Mouse (Mus musculus) common myeloid progenitor, adult 5-6 weeks (primary cell): ENCODE measurements at regions not wholly inside any gene's neighbourhood (a gene's known extent, or its start where the extent isn't known, plus 50 kb on each side); places are given as distances from the start of the nearest gene placed in this dataset.

ENCODE experiments used
- ATAC-seq: replicated peaks from 2 replicates; pipeline ENCODE4 v1.8.0; 2016; ENCODE audit warnings: low read depth, mild to moderate bottlenecking, moderate TSS enrichment, inconsistent platforms; ENCODE audit not compliant: poor library complexity, severe bottlenecking

- ATAC-seq = no peak
These were observed 171.0 kb upstream of the AI593442 start for GRCm38 (mm10) chr9:52850552-52850951.

DNA sequence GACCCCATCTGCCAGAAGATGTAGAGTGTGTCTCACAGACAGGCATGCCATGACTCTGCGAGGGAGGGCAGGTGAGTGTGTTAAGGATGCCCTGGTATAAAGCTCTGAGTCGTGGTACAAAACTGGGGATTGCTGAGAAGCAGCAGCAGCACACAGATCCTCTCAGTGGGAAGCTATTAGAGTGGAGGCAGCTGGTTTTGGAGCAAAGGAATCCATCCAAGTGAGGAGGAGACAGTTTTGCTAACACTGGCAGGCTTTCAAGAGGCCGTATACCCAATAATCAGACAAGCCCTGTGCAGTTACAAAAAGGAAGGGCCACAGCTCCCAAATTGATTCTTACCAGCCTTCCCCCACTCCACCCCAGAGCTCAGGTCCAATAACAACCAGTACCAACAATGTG lies 170.4 kb upstream of the AI593442 start:
- ATAC-seq = no peak

DNA sequence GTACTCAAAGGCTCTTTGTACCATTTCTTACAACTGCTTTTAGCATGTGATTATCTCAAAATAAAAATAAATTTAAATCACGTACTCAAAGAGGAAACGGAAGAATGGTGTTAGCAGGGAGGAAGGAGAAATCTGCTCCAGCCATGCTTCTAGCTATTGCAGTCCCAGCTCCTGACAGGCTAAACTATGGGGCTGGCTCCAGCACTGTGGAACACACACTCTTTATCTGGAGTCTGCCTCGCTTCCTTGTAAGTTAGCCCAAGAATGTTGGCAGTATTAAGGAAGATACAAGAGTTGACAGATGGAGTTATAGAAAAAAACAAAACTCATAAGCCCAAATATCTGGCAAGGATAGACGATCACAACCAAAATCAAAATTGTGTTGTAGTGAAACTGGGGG lies 161.5 kb upstream of the AI593442 start:
- no peak for ATAC-seq

DNA sequence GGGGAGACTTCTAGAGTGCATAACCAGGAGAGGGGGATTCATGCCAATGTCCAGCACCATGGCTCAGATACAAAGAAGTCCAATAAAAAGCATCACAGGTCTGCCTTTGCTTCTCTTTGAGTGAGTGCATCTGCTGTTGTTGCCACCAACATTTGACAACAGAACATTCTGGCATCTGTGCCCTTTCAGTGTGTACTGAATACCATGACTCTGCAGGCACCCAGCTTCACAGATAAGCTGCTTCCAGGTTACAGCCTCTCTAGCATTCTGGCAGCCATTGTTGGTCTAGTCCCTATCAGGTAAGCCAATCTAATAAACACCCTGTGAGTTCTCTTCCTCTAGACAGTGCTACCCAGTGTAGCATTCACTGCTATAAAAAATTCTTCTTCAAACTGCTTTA lies 160.4 kb upstream of the AI593442 start:
- no peak for ATAC-seq

DNA sequence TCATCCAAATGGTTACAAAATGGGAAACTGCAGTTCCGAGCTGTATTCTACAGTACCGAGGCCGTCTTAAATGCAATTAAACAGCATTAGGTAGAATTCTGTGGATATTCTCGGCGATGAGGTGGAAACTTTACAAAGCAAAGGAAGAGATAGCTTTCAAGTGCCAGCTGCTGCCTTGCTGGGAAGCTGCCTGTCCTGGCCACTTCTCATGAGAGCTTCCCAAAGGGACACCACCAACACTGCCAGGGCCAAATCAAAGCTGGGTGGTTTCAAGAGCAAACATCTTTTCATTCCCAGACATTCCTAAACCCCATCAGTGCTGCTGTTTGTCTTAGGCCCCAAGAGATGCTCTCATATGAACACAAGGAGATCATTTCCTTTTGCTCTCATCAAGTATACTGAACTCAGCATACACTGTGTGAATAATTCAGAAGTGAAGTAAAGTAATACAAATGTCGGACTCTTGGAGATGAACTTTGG lies 156.6 kb upstream of the AI593442 start:
- no peak for ATAC-seq

DNA sequence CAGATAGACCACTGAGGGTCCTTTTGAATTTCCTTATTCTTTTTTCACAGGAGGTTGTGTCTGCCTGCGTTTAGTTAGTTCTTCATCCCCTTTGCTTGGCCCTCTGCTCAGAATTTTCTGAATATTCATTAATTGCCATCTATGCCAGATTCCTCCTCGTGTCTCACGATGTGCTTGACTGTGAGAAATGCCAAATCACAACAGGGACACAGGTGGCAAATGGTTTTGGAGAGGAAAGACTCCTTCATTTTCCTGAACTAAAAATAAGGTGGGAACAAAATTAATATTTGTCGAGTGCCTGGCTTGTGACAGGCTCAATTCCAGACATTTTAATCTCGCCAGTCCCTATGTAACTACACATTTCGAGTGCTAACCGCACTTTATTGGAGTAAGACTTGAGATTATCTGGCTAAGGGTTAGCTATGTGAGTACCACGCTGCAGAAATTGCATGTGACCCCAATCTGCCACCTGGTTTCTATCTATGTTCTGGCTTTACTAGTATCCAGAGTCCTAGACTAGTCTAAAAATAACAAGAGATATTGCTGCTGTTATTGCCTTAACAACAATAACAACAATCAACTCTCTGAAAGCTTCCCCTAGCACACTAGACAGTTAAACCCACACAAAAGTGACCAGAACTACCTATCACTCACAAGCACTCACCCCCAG lies 156.0 kb upstream of the AI593442 start:
- ATAC-seq = no peak

- ATAC-seq = no peak
These were observed 147.2 kb upstream of the AI593442 start for GRCm38 (mm10) chr9:52826781-52827180.

DNA sequence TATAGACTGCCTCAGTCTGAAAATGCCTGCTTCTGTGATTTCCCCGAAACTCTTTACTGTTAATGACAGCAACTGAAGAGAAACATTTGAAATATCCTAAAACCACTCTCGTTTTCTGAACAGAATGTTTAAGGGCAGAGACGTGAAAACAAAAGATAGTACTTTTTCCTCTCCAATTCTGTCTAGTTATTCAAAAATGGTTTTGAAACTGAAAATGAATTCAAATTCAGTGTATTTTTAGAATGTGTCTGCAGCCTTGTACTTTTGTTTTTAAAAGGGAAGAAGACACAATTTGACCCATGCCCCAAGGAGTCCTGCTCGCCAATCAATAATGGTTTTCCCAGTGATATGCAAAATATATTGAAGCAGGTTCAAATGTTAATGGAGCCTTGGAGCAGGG lies 136.7 kb upstream of the AI593442 start:
- ATAC-seq = no peak

GRCm38 (mm10) chr9:52802969-52803368 lies 123.4 kb upstream of the AI593442 start:
- ATAC-seq = no peak

GRCm38 (mm10) chr9:52801801-52802200 lies 122.2 kb upstream of the AI593442 start:
- no peak for ATAC-seq

DNA sequence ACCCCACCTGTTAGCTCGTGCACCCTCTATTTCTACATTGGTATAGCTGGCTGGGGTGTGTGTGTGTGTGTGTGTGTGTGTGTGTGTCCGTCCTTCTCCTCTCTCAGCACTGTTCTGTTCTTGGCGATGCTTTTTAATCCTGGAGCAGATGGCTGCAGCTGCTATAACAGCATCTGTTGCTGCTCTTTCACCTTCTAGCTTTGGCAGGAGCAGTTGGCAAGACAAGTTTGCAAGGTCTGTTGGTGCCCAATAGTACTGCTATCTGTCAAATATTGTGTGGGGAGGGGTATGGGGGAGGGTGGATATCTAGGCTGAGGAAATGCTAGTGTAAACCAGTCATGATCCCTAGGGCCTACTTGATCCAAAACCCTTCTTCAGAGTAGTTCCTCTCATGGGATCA lies 120.9 kb upstream of the AI593442 start:
- no peak for ATAC-seq

- no peak for ATAC-seq
These were observed 113.0 kb upstream of the AI593442 start for GRCm38 (mm10) chr9:52792596-52792995.

- no peak for ATAC-seq
These were observed 102.9 kb upstream of the AI593442 start for GRCm38 (mm10) chr9:52782520-52782919.

GRCm38 (mm10) chr9:52776542-52776941 lies 97.0 kb upstream of the AI593442 start:
- no peak for ATAC-seq

GRCm38 (mm10) chr9:52775232-52775631 lies 95.7 kb upstream of the AI593442 start:
- no peak for ATAC-seq

- ATAC-seq = no peak
These were observed 88.5 kb upstream of the AI593442 start for GRCm38 (mm10) chr9:52768056-52768455.

- no peak for ATAC-seq
These were observed 86.2 kb upstream of the AI593442 start for GRCm38 (mm10) chr9:52765809-52766208.

DNA sequence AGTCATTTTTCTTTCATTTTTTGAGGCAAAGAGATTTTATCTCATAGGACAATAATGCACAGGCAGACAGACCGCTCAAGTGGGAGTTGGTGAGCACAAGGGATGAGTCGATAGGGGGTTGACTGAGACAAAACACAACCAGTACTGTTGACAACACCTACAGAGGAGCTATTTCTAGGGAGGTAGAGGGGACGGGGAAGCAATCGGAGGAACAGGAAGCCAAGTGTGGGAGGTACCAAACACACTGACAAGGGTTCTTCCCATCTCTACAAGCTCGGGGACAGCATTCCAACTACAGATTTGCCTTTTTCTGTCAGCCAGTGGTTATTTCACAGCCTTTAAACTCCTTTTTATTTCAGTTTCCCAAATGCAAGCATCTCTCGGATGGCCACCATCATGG lies 83.3 kb upstream of the AI593442 start:
- ATAC-seq = no peak

DNA sequence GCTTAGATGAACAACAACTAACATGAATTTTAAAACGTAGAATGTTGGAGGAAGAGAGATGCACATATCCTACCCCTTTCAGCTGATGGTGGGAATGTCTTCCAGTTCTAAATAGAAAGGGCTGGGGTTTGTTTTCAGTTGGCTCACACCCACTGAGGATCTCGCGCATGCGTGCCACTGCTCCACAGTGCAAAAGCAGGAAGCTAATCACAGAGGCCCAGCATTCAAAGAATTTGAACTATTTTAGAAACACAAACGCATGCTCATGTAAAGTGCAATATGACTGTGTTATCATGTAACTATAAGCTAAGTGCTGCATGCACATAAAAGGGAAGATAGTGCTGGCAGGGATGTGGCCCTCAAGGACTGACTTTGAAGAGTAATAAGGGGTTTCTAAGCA lies 81.7 kb upstream of the AI593442 start:
- ATAC-seq = no peak

- no peak for ATAC-seq
These were observed 68.8 kb upstream of the AI593442 start for GRCm38 (mm10) chr9:52748366-52748765.

DNA sequence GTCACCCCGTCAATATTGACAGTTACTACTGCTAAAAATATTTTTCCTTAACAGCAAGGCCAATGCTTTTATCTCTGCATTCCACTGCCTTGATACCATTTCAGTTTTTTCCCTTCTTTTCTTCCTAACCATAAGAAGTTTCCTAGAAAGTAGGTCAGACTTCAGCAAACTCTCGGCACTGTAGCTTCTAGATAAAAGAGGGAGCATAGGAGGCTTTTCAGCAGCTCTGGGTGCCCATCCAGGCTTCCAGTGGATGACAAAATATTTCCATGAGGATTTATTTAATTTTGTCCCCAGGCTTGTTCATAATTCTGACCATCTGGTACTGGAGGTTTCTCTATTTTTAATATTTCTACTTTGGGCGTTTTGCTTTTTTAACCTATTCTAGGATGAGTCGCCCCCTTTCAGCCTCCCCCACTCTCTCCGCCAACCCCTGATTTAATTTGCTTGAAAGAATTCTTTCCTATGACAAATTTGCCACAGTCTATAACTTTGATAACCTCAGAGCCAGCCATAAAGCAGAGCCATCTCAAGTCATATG lies 59.0 kb upstream of the AI593442 start:
- ATAC-seq = no peak
